18 mouse cellular contexts compared by ENCODE assay signal in the genomic region with DNA sequence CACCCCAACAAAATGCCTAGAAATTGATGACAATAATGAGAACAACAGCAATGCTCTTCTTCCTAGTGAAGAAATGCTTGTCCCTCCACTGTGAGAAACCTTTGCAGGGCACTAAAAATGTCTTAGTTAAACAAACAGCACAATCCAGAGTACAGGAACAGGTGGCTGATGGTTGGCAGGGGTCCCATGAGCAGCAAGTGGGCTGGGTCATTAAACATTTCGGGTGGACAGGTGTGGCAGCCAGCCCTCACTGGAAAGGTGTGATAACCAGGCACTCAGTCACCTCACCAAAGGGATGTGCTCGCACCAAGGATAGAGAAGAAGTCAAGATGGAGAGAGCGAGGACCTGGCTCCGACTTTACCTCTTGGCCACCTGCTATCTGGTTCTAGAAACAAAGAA.
"Had no signal": no experiment of that assay in that cellular context is flagged by ENCODE, and none has a peak within 500 bp of the region (broad histone marks: within the 10 kb centered on the region; RNA-seq: fewer than 3 reads in every experiment).

No protein-coding gene starts in this region.

- H3K27me3 ChIP-seq: kidney, embryonic 15.5 days; limb, embryonic 13.5 days; liver, embryonic 12.5 days; liver, embryonic 15.5 days; lung, embryonic 15.5 days; midbrain, embryonic 13.5 days; neural tube, embryonic 13.5 days had no signal

- H3K4me3 ChIP-seq: kidney, embryonic 15.5 days; limb, embryonic 10.5 days; limb, embryonic 13.5 days; liver, embryonic 12.5 days; liver, embryonic 15.5 days; lung, embryonic 15.5 days; midbrain, embryonic 13.5 days; myocyte; neural tube, embryonic 13.5 days had no signal

- H3K4me1 ChIP-seq: kidney, embryonic 15.5 days; limb, embryonic 10.5 days; limb, embryonic 13.5 days; liver, embryonic 12.5 days; liver, embryonic 15.5 days; lung, embryonic 15.5 days; neural tube, embryonic 13.5 days had no signal

- H3K27ac ChIP-seq: kidney, embryonic 15.5 days; limb, embryonic 10.5 days; limb, embryonic 13.5 days; liver, embryonic 12.5 days; liver, embryonic 15.5 days; lung, embryonic 15.5 days; macrophage; midbrain, embryonic 13.5 days; neural tube, embryonic 13.5 days had no signal

- H3K36me3 ChIP-seq: kidney, embryonic 15.5 days; limb, embryonic 10.5 days; limb, embryonic 13.5 days; liver, embryonic 12.5 days; liver, embryonic 15.5 days; lung, embryonic 15.5 days had no signal

- DNase-seq: kidney, postnatal 10 days; kidney, postnatal 36 days; liver; lung, adult 18-20 months; lung, postnatal 10 days; thymus, adult 18-20 months; thymus, postnatal 14 days; thymus, postnatal 4 days had no signal
